In genomic region chr2:18693491-18693870, GRCm38 (mm10) we compare ENCODE assay signal across 8 mouse cellular contexts. TPM values are rescaled to one million over a fixed set of nuclear protein-coding genes. Genes with fewer than 3 reads are reported as not detected.
DNase-seq lines count a peak whose midpoint lies in the region; ATAC-seq lines count a peak whose summit lies in the region.

No protein-coding gene starts in this region.

- no peak overlapping the region for H3K27ac ChIP-seq in kidney, embryonic 15.5 days
- no peak overlapping the region for H3K27ac ChIP-seq in embryonic facial prominence, embryonic 12.5 days
- no peak overlapping the region for H3K27ac ChIP-seq in hindbrain, embryonic 16.5 days (ENCODE audit: low read depth, low read length)
- H3K27ac ChIP-seq in midbrain, embryonic 14.5 days (replicated peaks; ENCODE audit: low read depth, low read length), result no peak overlapping the region

- H3K4me2 ChIP-seq in kidney, embryonic 15.5 days, result peak overlapping the region; percentile 90
- H3K4me2 ChIP-seq in embryonic facial prominence, embryonic 12.5 days (replicated peaks), result peak overlapping the region; percentile 97
- peak overlapping the region; percentile 72 for H3K4me2 ChIP-seq in hindbrain, embryonic 16.5 days (ENCODE audit: low read length)
- H3K4me2 ChIP-seq in midbrain, embryonic 14.5 days (ENCODE audit: low read length), result peak overlapping the region; percentile 90

- H3K4me1 ChIP-seq in kidney, embryonic 15.5 days, result peaks cover 30% of the 10 kb centered on the region
- peaks cover 22% of the 10 kb centered on the region; the same call in 1 of the 2 replicates for H3K4me1 ChIP-seq in embryonic facial prominence, embryonic 12.5 days
- peaks cover 16% of the 10 kb centered on the region for H3K4me1 ChIP-seq in hindbrain, embryonic 16.5 days (ENCODE audit: control insufficient read depth, insufficient read depth, low read depth, low read length)
- H3K4me1 ChIP-seq in midbrain, embryonic 14.5 days (ENCODE audit: control insufficient read depth, insufficient read depth, low read length), result peaks cover 18% of the 10 kb centered on the region

- ATAC-seq in kidney, embryonic 15.5 days (replicated peaks; ENCODE audit: low FRiP score), result no peak
- ATAC-seq in embryonic facial prominence, embryonic 12.5 days (ENCODE audit: insufficient number of reproducible peaks, insufficient read depth, low FRiP score, low TSS enrichment), result no peak
- ATAC-seq in hindbrain, embryonic 16.5 days, result no peak
- ATAC-seq in midbrain, embryonic 14.5 days (ENCODE audit: low FRiP score, low TSS enrichment), result no peak

- H3K9me3 ChIP-seq in kidney, embryonic 15.5 days (replicated peaks), result no peaks in the 10 kb centered on the region
- H3K9me3 ChIP-seq in embryonic facial prominence, embryonic 12.5 days, result no peaks in the 10 kb centered on the region
- no peaks in the 10 kb centered on the region for H3K9me3 ChIP-seq in hindbrain, embryonic 16.5 days (ENCODE audit: control insufficient read depth, low read length)
- H3K9me3 ChIP-seq in midbrain, embryonic 14.5 days (ENCODE audit: control insufficient read depth, low read length), result 0 out of 2 replicates have a peak, but pooled peaks cover 3% of the 10 kb centered on the region

- H3K36me3 ChIP-seq in kidney, embryonic 15.5 days, result no peaks in the 10 kb centered on the region
- H3K36me3 ChIP-seq in embryonic facial prominence, embryonic 12.5 days, result no peaks in the 10 kb centered on the region
- no peaks in the 10 kb centered on the region for H3K36me3 ChIP-seq in hindbrain, embryonic 16.5 days (ENCODE audit: control insufficient read depth, insufficient read depth, low read length)
- no peaks in the 10 kb centered on the region for H3K36me3 ChIP-seq in midbrain, embryonic 14.5 days (ENCODE audit: control insufficient read depth, insufficient read depth, low read length)

- H3K9ac ChIP-seq in kidney, embryonic 15.5 days, result no peak overlapping the region
- no peak overlapping the region for H3K9ac ChIP-seq in embryonic facial prominence, embryonic 12.5 days
- H3K9ac ChIP-seq in hindbrain, embryonic 16.5 days (ENCODE audit: low read depth, low read length), result no peak overlapping the region
- H3K9ac ChIP-seq in midbrain, embryonic 14.5 days (replicated peaks; ENCODE audit: low read length), result no peak overlapping the region

- peak overlapping the region; percentile 72 for H3K4me3 ChIP-seq in kidney, embryonic 15.5 days (replicated peaks)
- H3K4me3 ChIP-seq in embryonic facial prominence, embryonic 12.5 days, result peak overlapping the region; percentile 57; the same call in 1 of the 2 replicates
- peak overlapping the region; percentile 46; the same call in 1 of the 2 replicates for H3K4me3 ChIP-seq in hindbrain, embryonic 16.5 days (ENCODE audit: low read length)
- peak overlapping the region; percentile 47 for H3K4me3 ChIP-seq in midbrain, embryonic 14.5 days (replicated peaks; ENCODE audit: low read depth, low read length)

- 1% methylated on average over 5 of the region's 5 CpGs for WGBS in kidney, embryonic 15.5 days
- WGBS in embryonic facial prominence, embryonic 12.5 days, result under 1% methylated on average over 5 of the region's 5 CpGs
- WGBS in hindbrain, embryonic 16.5 days, result 1% methylated on average over 5 of the region's 5 CpGs
- under 1% methylated on average over 5 of the region's 5 CpGs for WGBS in midbrain, embryonic 14.5 days

- peaks cover 80% of the 10 kb centered on the region for H3K27me3 ChIP-seq in kidney, embryonic 15.5 days
- peaks cover 53% of the 10 kb centered on the region for H3K27me3 ChIP-seq in embryonic facial prominence, embryonic 12.5 days
- H3K27me3 ChIP-seq in hindbrain, embryonic 16.5 days (replicated peaks; ENCODE audit: control insufficient read depth, insufficient read depth, low read length), result peaks cover 22% of the 10 kb centered on the region
- peaks cover 68% of the 10 kb centered on the region for H3K27me3 ChIP-seq in midbrain, embryonic 14.5 days (ENCODE audit: control insufficient read depth, insufficient read depth, low read length)

- DNase-seq in kidney, postnatal 4 days, result no peak
- no peak for DNase-seq in midbrain, embryonic 14.5 days
- no peak for DNase-seq in urinary bladder, adult 2 months (ENCODE audit: low spot score)
- DNase-seq in right cerebral cortex, postnatal 14 days, result no peak
- DNase-seq in B cell, adult 2 months, result no peak

RNA-seq across cellular contexts. Expression of gene Spag6, which starts 0.4 kb away (rescaled TPM):
- 0.26 TPM in 1 of 2 replicates, not detected in the other for polyA plus RNA-seq in kidney, embryonic 15.5 days (2015; fragmentation: Nextera tagmentation; extraction: Ambion mirVana)
- polyA plus RNA-seq in embryonic facial prominence, embryonic 12.5 days (2016; fragmentation: Nextera tagmentation; extraction: Ambion mirVana), result 0.13 TPM in 1 of 2 replicates, not detected in the other
- 0.06 and 0.14 TPM in 2 replicates for polyA plus RNA-seq in hindbrain, embryonic 16.5 days (2015; fragmentation: Nextera tagmentation; extraction: Ambion mirVana)
- 0.20 and 0.25 TPM in 2 replicates for polyA plus RNA-seq in midbrain, embryonic 14.5 days (2014; fragmentation: Nextera tagmentation; extraction: Ambion mirVana)
- polyA plus RNA-seq in urinary bladder, adult 2 months (2012; rRNA removed), result 0.32 and 0.34 TPM in 2 replicates

RNA-seq across cellular contexts. Expression of gene Bmi1, which starts 16.7 kb away (rescaled TPM):
- 29.0 and 35.9 TPM in 2 replicates for polyA plus RNA-seq in kidney, embryonic 15.5 days (2015; fragmentation: Nextera tagmentation; extraction: Ambion mirVana)
- 32.3 and 34.3 TPM in 2 replicates for polyA plus RNA-seq in embryonic facial prominence, embryonic 12.5 days (2016; fragmentation: Nextera tagmentation; extraction: Ambion mirVana)
- 14.0 and 15.6 TPM in 2 replicates for polyA plus RNA-seq in hindbrain, embryonic 16.5 days (2015; fragmentation: Nextera tagmentation; extraction: Ambion mirVana)
- polyA plus RNA-seq in midbrain, embryonic 14.5 days (2014; fragmentation: Nextera tagmentation; extraction: Ambion mirVana), result 34.1 and 43.6 TPM in 2 replicates
- 25.3 TPM in 2 replicates for polyA plus RNA-seq in urinary bladder, adult 2 months (2012; rRNA removed)

RNA-seq across cellular contexts. Expression of gene Commd3, which starts 21.3 kb away (rescaled TPM):
- polyA plus RNA-seq in kidney, embryonic 15.5 days (2015; fragmentation: Nextera tagmentation; extraction: Ambion mirVana), result 205 and 229 TPM in 2 replicates
- 206 and 207 TPM in 2 replicates for polyA plus RNA-seq in embryonic facial prominence, embryonic 12.5 days (2016; fragmentation: Nextera tagmentation; extraction: Ambion mirVana)
- polyA plus RNA-seq in hindbrain, embryonic 16.5 days (2015; fragmentation: Nextera tagmentation; extraction: Ambion mirVana), result 177 and 182 TPM in 2 replicates
- polyA plus RNA-seq in midbrain, embryonic 14.5 days (2014; fragmentation: Nextera tagmentation; extraction: Ambion mirVana), result 202 and 219 TPM in 2 replicates
- 115 and 131 TPM in 2 replicates for polyA plus RNA-seq in urinary bladder, adult 2 months (2012; rRNA removed)
